Mouse (Mus musculus) lung, postnatal 10 days (tissue): Measurements from ENCODE around the gene Coq4.
A peak's percentile ranks its signal among the peaks of the same experiment; 100 is the strongest.

Source experiments
- DNase-seq: peaks from one replicate; pipeline ENCODE4 v3.0.0; 2021

Coq4 gene

GRCm38 (mm10) chr2:29802075-29802826 lies 15.0 kb downstream of the Coq4 start, which contains the start of gene Slc27a4:
TSS of gene Slc27a4 (plus strand) at chr2:29802634.
- DNase-seq, result peak; percentile 98

- DNase-seq, result no peak
Measured at GRCm38 (mm10) chr2:29802827-29803201, 15.5 kb downstream of the Coq4 start.

DNA sequence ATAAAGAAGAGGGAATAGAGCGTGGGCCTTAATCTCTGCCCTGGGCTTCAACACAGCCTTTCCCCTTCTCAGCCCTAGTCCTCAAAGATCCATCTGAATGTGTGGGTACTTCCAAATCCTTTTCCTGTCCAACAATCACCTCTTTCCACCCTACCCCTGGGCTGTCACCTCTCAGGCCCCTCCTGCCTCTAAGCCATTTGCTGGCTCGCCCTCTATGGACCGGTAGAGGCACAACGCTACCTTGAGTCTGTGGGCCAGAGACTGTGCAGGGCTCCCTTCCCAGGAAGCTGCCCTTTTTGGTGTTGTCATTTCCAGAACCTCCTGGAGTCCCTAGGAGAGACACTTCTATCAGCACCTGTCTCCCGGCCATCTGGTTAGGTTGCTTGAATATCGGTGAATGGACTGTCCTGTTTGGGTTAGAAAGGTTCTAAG lies 16.1 kb downstream of the Coq4 start:
- peak; percentile 47 for DNase-seq

GRCm38 (mm10) chr2:29815678-29816371 lies 28.5 kb downstream of the Coq4 start:
- no peak for DNase-seq

GRCm38 (mm10) chr2:29817426-29818232 lies 30.3 kb downstream of the Coq4 start:
- DNase-seq, result peak; percentile 90

GRCm38 (mm10) chr2:29819363-29819762 lies 32.1 kb downstream of the Coq4 start:
- no peak for DNase-seq

DNA sequence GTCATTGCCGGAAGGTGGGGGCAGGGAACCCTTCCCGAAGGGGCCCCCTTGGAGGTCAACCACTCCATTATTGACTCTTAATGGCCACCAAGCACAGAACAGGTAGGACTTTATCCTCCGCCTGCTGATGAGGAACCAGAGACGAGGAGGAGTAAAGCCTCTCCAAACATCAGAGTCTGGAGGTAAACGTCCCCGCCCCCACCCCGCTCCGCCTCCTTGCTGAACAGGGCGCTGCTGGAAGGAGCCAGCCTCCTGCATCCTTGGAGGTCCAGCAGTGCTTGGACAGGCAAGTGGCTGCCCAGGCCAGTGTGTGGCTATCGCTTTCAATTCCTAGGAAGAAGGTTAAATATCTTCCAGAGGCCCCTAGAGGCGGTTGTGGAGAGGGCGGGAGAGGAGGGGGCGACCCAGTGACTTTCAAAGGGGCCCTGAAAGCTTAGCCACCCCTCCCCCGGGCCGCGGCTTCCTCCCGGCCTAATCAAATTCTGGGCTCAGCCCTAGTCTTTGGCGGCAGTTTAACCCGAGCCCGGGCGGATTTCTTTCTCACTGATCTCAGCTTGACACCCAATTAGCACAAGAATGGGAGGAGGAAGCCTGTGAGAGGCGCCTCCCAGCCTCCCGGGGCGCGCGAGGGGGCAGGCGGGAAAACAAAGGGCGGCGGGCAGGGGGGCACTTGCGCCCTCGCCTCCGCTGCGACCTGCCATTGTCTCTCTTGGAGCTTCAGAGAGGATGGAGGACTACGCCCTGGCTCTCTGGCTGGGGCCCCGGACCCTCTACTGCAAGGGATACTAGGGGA lies 32.9 kb downstream of the Coq4 start, which contains the start of gene Urm1:
Gene Urm1, plus strand, starts transcription at position 51 of the 793 bp plus-strand sequence.
- peak; percentile 87 for DNase-seq

DNA sequence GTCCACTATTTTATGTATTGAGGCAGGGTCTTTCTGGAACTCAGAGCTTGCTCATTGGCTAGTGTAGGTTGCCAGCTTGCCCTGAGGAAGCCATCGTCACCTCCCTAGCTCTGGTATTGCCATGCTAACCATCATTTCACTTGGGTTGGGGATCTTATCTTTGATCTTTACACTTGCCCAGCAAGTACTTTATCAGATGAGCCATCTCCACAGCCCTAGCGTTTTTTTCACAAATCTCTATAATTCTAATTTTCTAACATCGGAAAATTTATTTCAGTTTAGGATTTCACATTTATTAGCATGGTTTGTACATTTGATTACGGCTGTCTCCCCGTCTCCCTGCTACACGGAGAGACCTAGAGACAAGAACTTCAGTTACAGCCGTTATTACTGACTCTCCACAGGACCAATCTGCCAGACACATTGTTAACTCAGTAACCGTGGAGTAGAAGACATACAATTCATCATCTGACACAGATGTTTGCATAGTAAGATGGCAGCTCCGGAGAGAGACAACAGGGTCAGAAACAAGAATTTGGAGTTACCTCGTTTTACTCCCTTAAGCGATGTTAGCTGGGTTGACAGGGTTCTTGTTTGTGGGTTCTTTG lies 39.1 kb downstream of the Coq4 start:
- no peak for DNase-seq

DNA sequence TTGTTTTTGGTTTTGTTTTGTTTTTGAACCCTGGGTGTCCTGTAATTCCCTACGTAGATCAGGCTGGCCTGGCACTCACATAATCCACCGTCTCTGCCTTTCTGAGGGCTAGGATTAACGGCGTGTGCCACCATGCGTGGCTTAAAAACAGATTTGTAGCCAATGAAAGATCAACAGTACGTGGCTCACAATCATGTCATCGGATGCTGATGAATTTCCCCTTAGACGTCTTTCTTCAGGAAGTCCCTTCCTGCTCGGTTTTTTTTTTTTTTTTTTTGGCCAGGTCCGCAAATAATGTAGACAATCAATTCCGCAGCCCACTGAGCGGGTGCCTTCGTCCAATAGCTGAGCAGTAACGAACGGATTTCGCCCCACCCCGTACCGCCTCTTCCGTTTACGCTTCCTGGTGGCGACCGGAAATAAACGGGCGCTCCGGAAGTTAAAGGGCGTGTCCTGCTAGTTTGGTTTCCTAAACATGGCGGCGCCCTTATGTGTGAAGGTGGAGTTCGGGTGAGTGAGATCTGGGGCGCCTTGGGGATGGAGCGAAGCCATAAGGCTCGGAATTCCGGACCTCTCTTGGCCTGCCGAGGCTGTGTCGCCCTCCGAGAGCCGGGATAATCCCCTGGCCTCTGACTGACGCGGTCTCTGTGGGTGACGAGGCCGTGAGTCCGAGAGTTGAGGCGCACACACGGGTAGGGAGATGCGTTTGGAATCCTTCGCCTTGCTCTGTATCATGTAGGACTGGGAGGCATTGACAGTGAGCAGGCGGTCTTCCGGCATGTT lies 39.8 kb downstream of the Coq4 start:
- DNase-seq, result peak; percentile 98

DNA sequence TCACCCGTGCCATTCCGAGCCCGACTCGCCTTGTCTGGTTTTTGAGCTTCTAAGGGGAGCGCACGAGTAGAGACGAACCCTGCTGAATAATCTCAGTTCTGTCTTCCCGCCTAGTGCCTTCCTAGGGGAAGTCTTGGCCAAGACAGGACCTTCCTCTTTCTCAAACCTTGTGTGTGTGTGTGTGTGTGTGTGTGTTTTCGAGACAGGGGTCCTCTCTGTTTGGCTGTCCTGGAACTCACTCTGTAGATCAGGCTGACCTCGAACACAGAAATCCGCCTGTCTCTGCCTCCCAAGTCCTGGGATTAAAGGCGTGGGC lies 40.4 kb downstream of the Coq4 start:
- DNase-seq, result no peak

DNA sequence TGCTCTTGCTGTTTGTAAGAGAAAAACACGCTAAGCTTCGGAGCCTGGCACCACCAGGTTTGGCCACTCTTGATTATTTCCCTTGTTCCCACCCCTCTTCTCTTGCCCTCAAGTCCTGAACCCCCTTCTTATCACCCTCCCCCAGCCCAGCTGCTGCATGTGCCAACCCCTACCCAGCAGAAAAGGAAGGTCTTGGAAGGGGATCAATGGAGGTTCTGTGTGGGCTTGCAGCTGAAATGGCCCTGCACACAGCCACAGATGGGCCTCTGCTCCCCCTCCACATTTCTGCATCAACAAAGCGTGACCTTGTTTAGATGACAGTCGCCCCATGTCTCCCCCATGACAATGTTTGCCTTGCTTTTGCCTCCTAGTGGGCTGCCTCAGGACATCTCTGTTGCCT lies 43.8 kb downstream of the Coq4 start:
- DNase-seq, result no peak

- no peak for DNase-seq
Measured at GRCm38 (mm10) chr2:29833796-29834195, 46.5 kb downstream of the Coq4 start.

GRCm38 (mm10) chr2:29835391-29835899 lies 48.2 kb downstream of the Coq4 start:
- DNase-seq, result no peak

GRCm38 (mm10) chr2:29839460-29839859 lies 52.2 kb downstream of the Coq4 start:
- no peak for DNase-seq

DNA sequence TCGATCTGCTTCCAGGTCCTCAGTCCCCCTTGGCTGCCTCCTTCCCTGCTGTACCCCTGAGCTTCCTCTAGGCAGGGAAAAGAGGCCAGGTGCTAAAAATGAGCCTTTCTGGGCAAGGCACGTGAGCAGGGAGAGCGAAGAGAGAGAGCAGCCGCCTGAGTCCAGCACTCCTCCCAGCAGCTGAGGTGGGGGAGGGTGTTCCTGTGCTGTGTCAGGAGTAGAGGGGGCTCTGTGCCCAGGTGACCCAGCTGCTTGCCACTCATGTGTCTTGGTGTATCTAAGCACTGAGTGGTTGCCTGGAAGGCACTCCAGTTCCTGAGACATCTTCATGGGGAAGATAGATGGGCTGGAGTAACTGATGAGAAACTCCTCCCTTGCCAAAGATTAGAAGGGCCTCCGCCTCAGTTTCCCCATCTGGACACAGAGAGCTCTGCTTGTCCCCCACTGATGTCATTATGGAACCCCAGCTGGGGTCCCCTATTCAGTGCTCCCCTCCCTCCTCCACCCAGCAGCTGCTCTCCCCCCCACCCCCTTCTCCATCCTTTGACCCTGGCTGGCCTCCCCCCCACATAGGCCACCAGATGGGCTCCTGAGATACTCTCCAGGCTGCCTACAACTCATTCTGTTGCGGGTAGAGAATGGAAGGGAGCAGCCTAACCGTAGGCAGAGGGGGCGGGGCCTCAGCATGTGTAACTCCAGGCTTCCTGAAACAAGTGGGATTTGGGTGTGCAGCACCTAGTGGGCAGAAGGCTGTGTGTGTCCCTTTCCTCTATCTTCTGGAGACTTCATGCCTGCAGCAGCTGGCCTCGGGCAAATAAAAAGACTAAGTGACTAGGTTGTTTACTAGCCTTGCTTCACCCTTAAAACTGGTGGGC lies 56.2 kb downstream of the Coq4 start:
- DNase-seq, result no peak

DNA sequence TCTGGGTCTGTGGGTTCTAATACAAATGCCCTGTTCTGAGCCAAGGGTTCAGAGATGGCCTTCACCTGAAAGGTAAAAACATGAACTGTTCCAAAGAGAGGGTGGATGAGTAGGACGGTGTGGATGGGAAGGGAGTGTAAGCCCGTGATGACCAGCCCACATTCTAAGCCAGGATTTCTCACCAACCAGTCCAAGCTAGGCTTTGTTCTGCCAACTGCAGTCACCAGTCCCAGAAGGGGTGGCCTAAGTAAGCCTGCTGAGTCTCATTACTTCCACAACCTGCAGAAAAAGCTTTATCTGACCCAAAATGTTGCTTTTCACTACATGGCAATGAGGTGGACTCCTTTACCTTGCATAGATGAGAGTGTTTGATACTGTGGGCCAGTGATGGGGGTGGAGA lies 56.8 kb downstream of the Coq4 start:
- no peak for DNase-seq

DNA sequence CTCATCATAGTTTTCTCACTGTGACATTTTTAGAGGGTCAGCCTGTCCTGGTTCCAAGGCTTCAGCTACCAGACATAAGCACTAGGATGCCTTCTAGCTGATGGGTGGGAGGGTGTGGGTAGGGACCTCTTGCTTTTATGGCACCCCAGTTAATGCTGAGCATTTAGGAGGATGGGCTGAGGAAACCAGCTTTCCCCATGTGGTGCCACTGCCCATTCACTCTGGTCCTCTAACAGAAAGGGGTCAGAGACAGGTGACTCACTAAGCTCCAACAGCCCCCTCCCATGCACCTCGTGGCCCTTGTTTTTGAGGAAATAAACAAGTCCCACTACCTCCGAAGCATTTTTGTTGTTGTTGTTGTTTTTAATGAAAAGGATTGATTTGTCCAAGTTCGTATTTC lies 57.4 kb downstream of the Coq4 start:
- no peak for DNase-seq

DNA sequence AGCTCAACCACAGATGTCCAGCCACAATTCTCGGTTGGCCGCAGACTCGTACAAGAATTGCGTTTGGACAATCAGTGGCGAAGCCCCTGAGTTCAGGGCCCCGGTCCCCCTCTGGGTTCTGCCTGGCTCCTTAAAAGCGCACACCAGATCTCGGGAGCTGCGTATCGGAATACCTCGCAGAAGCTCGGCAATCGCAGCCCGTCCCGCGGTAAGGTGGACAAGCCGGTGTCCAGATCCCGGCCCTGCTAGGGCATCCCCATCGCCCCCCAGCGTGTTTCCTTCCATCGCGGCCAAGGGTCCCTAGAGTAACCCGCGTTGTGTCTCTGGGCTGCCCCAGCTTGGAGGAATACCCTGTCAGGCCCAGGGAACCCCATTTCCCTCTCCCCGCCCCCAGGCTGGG lies 58.3 kb downstream of the Coq4 start:
- no peak for DNase-seq

GRCm38 (mm10) chr2:29846061-29846853 lies 59.0 kb downstream of the Coq4 start:
- DNase-seq, result no peak
